Mouse (Mus musculus) bone marrow macrophage, adult 2 months (primary cell): ENCODE results near the gene D930007J09Rik.

Experiments used
- CTCF ChIP-seq: IDR thresholded peaks from 2 replicates; pipeline ENCODE4 v1.5.1; 2012; ENCODE audit warnings: low read depth, mild to moderate bottlenecking, low read length, moderate library complexity
- POLR2A ChIP-seq: IDR thresholded peaks from 2 replicates; pipeline ENCODE4 v1.6.1; 2012; ENCODE audit warnings: mild to moderate bottlenecking, low read depth, low read length, borderline replicate concordance

- no peak for TF ChIP-seq CTCF
- no peak for TF ChIP-seq POLR2A
These were observed 38.2 kb downstream of the D930007J09Rik start for GRCm38 (mm10) chr13:32764448-32764847.
